Mouse (Mus musculus): ENCODE results near the gene Hmox2. TPM values are rescaled to one million over a fixed set of nuclear protein-coding genes. Genes with fewer than 3 reads are reported as not detected.

Hmox2 gene
- polyA plus RNA-seq, 1 experiment from 2014 or later = 91.9 TPM

GRCm38 (mm10) chr16:4773289-4773970 is 47.3 kb downstream of the Hmox2 start:
- H3K4me3 ChIP-seq = no peak overlapping the region
- DNase-seq (ENCODE audit: low spot score) = no peak
- H3K4me1 ChIP-seq = no peaks in the 10 kb centered on the region
- H3K9me3 ChIP-seq = no peaks in the 10 kb centered on the region
- H3K36me3 ChIP-seq (replicated peaks) = peaks cover 60% of the 10 kb centered on the region
- no peak overlapping the region for H3K27ac ChIP-seq (replicated peaks)
- H3K27me3 ChIP-seq (replicated peaks; ENCODE audit: low read depth, poor library complexity, severe bottlenecking) = no peaks in the 10 kb centered on the region
- 82% methylated on average over 1 of the region's 1 CpGs for WGBS

DNA sequence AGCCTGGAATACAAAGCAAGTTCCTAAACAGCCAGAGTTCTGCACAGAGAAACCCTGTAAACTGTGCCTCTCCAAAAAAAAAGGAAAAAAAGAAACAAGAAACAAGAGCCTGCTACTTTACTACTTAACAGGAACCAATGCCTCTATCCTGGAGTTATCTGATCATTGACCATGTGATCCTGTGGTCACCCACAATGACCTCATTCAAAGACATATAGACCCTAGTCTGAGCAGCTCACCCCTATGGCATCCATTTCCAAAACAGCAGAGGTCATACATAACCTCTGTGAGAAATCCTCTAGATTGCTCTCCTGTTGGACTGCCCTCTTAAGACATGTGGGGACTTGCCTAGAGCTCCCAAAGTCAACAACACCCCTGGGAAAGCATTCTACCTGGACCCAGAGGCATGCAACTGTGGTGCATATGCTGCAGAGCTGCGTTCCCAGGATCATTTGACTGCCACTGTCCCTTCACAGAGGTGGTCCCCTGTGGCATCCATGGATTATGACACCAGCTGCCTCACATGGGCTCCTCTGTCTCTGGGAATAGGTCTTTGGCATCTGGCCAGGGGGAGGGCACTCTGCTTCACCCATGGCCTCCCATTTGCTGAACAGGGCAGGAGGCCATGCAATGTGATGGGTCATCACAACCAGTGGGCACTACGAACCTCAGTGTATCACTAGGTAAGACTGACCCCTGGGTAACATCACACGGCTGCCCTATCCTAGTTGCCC is 51.2 kb downstream of the Hmox2 start:
- Histone ChIP-seq H3K9me3 (no peaks in the 10 kb centered on the region), H3K27ac (replicated peaks) (no peak overlapping the region), H3K4me3 (no peak overlapping the region), H3K36me3 (replicated peaks) (peaks cover 51% of the 10 kb centered on the region), H3K27me3 (replicated peaks; ENCODE audit: low read depth, poor library complexity, severe bottlenecking) (no peaks in the 10 kb centered on the region), H3K4me1 (no peaks in the 10 kb centered on the region)
- 95% methylated on average over 3 of the region's 3 CpGs for WGBS
- no peak for DNase-seq (ENCODE audit: low spot score)

DNA sequence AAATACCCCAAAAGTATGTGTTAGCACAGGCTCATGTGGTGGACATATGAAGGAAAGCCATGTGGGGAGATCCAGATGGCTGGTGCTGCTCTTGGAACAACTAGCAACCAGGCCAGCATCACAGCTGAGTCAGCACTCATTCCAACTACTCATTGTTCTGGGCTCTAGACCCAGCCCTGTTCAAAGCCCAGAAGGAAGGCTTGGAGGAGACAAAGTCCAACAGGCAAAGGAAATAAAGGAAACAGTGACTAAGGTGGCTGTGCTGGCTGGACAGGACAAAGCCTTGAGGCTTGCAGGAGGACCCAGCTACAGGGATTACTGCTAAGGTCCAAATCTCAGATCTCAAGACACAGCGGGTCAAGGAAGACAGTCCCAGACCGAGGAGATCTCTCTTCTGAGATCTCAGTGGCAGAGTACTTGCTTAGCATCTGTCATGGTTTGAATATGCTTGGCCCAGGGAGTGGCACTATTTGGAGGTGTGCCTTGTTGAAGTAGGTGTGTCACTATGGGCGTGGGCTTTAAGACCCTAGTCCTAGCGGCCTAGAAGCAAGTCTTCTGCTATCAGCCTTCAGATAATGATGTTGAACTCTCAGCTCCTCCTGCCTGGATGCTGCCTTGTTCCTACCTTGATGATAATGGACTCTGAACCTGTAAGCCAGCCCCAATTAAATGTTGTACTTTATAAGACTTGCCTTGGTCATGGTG is 51.9 kb downstream of the Hmox2 start:
- Histone ChIP-seq H3K27me3 (replicated peaks; ENCODE audit: low read depth, poor library complexity, severe bottlenecking) (no peaks in the 10 kb centered on the region), H3K4me3 (no peak overlapping the region), H3K36me3 (replicated peaks) (peaks cover 49% of the 10 kb centered on the region), H3K9me3 (no peaks in the 10 kb centered on the region), H3K4me1 (0 out of 2 replicates have a peak, but pooled peaks cover 4% of the 10 kb centered on the region), H3K27ac (replicated peaks) (no peak overlapping the region)
- no peak for DNase-seq (ENCODE audit: low spot score)
- WGBS = 93% methylated on average over 4 of the region's 4 CpGs

- 0 out of 2 replicates have a peak, but pooled peaks cover 4% of the 10 kb centered on the region for H3K4me1 ChIP-seq
- H3K27ac ChIP-seq (replicated peaks) = no peak overlapping the region
- 93% methylated on average over 4 of the region's 4 CpGs for WGBS
- no peaks in the 10 kb centered on the region for H3K27me3 ChIP-seq (replicated peaks; ENCODE audit: low read depth, poor library complexity, severe bottlenecking)
- H3K36me3 ChIP-seq (replicated peaks) = peaks cover 53% of the 10 kb centered on the region
- no peak overlapping the region for H3K4me3 ChIP-seq
- no peaks in the 10 kb centered on the region for H3K9me3 ChIP-seq
- no peak for DNase-seq (ENCODE audit: low spot score)
Observed at GRCm38 (mm10) chr16:4778940-4779339, 52.8 kb downstream of the Hmox2 start.

DNA sequence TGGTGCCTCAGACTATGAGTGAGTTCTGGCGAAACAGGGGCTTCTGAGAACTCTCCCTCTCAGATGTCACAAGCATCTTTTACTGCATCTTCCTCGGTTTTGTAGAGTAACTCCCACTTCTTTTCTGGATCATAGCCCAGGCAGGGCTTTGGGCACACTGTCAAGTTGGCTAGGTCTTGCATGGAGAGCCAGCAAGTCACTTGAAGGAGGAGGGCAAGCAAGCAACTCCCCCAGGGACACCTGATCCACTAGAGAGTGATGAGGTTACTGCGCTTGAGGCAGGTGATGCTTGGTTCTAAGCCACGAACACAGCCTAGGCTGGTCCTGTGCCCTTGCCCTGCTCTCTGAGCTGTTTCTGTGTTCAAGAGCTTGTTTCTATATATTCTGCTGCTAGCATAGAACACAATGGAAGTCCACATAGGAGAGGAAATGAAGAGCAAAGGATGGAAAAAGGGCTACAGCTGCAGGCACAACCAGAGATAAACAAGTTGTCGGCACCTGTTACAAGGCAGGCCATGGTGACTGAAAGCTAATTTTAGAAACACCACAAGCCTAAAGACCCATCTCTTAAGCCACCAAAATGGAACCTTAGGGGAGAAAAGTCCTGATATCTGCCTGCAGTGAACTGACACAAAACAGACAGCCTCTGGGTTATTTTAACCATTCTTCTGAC is 55.5 kb downstream of the Hmox2 start:
- WGBS = 94% methylated on average over 5 of the region's 5 CpGs
- H3K4me1 ChIP-seq = 0 out of 2 replicates have a peak, but pooled peaks cover 7% of the 10 kb centered on the region
- no peak for DNase-seq (ENCODE audit: low spot score)
- no peak overlapping the region for H3K27ac ChIP-seq (replicated peaks)
- no peak overlapping the region for H3K4me3 ChIP-seq
- H3K36me3 ChIP-seq (replicated peaks) = peaks cover 61% of the 10 kb centered on the region
- no peaks in the 10 kb centered on the region for H3K27me3 ChIP-seq (replicated peaks; ENCODE audit: low read depth, poor library complexity, severe bottlenecking)
- no peaks in the 10 kb centered on the region for H3K9me3 ChIP-seq

DNA sequence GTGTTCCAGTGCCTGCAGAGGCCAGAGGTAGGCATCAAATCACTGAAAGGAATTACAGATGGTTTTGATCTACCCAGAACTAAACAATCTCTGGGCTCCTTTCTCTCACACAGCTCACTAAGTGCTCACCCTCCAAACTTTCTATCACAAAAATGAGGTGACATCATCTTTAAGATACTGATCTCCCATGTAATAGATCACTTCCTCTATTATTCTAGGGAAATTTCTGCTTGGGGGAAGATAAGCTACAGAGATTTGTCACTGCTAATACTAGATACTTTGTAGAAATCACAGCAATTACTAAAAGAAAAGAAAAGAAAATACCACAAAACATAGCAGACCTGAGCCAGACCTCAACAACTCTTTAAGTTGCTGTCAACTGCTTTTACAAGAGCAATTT is 56.4 kb downstream of the Hmox2 start:
- no peaks in the 10 kb centered on the region for H3K27me3 ChIP-seq (replicated peaks; ENCODE audit: low read depth, poor library complexity, severe bottlenecking)
- no peak for DNase-seq (ENCODE audit: low spot score)
- H3K4me3 ChIP-seq = no peak overlapping the region
- H3K36me3 ChIP-seq (replicated peaks) = peaks cover 55% of the 10 kb centered on the region
- no peaks in the 10 kb centered on the region for H3K9me3 ChIP-seq
- H3K4me1 ChIP-seq = 0 out of 2 replicates have a peak, but pooled peaks cover 13% of the 10 kb centered on the region
- H3K27ac ChIP-seq (replicated peaks) = no peak overlapping the region

GRCm38 (mm10) chr16:4785706-4786105 is 59.5 kb downstream of the Hmox2 start:
- no peaks in the 10 kb centered on the region for H3K9me3 ChIP-seq
- peaks cover 32% of the 10 kb centered on the region for H3K36me3 ChIP-seq (replicated peaks)
- WGBS = 71% methylated on average over 4 of the region's 4 CpGs
- peaks cover 33% of the 10 kb centered on the region for H3K4me1 ChIP-seq
- no peak overlapping the region for H3K4me3 ChIP-seq
- no peaks in the 10 kb centered on the region for H3K27me3 ChIP-seq (replicated peaks; ENCODE audit: low read depth, poor library complexity, severe bottlenecking)
- no peak for DNase-seq (ENCODE audit: low spot score)
- no peak overlapping the region for H3K27ac ChIP-seq (replicated peaks)

DNA sequence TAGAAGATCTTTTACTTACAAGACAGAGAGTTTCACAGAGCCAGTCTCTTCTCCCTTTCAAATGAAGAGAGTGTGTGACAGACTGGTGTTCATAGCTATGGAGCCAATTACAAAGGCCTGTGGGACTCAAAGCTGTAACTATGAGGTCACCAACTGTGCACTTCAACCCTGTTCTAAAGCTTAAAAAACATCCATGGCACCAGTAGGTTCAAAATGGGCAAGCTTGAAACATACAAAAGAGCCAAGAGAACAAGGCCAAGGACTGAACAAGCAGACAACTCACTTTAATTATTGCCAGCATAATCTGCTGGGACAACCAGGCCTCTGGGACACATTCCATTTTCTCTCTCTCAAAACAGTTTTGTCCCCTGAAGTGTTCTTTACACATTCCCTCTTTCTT is 62.0 kb downstream of the Hmox2 start:
- H3K4me3 ChIP-seq = peak overlapping the region; percentile 86
- H3K27me3 ChIP-seq (replicated peaks; ENCODE audit: low read depth, poor library complexity, severe bottlenecking) = no peaks in the 10 kb centered on the region
- no peaks in the 10 kb centered on the region for H3K9me3 ChIP-seq
- peaks cover 22% of the 10 kb centered on the region for H3K36me3 ChIP-seq (replicated peaks)
- no peak overlapping the region for H3K27ac ChIP-seq (replicated peaks)
- peaks cover 29% of the 10 kb centered on the region for H3K4me1 ChIP-seq
- no peak for DNase-seq (ENCODE audit: low spot score)

DNA sequence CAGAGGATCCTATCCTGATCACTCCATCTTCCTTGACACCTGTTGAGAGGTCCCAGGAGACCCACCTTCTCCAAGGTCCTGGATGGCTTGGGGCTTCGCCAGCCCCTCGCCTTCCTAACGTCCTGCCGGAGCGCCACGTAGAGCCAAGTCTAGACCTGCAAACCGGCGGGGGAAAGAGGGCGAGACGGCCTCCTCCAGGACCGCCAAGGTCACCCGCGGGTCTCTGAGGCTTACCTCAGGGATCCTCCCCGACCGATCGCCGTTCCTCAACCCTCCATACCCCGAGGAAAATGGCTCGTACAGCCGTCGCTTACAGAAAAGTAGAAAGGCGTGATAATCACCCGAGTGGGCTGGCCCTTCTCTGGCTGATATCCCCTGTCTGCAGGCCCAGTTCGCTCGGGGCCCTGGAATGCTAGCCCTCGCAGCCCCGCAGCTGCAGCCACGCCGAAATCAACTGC is 63.2 kb downstream of the Hmox2 start:
- Histone ChIP-seq H3K27ac (replicated peaks) (peak overlapping the region; percentile 98), H3K36me3 (replicated peaks) (peaks cover 13% of the 10 kb centered on the region), H3K9me3 (no peaks in the 10 kb centered on the region), H3K27me3 (replicated peaks; ENCODE audit: low read depth, poor library complexity, severe bottlenecking) (no peaks in the 10 kb centered on the region), H3K4me3 (peak overlapping the region; percentile 86), H3K4me1 (peaks cover 29% of the 10 kb centered on the region)
- no peak for DNase-seq (ENCODE audit: low spot score)
- under 1% methylated on average over 29 of the region's 29 CpGs for WGBS

- WGBS = under 1% methylated on average over 51 of the region's 51 CpGs
- peaks cover 7% of the 10 kb centered on the region for H3K36me3 ChIP-seq (replicated peaks)
Observed at GRCm38 (mm10) chr16:4789810-4790559, 63.8 kb downstream of the Hmox2 start, which contains the start of gene Cdip1. TSS of gene Cdip1 (minus strand) at chr16:4790292.

DNA sequence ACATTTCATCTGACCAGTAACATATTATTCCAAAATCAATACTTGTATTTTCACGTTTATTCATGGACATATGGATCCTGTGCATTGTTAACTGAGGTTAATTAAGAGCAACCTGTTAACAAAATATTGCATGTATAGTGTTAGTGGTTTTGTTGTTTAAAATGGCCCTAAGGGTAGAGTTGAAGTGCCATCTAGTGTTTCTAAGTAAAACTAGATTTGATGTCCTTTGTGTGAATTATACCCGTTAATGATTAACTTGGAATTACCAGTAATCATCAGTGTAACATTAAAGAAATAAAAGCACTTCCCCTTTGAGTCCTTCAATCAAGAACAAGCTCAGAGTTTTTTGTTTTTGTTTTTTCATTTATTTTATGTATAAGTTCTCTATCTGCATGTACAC is 65.2 kb downstream of the Hmox2 start:
- DNase-seq (ENCODE audit: low spot score) = no peak
- H3K36me3 ChIP-seq (replicated peaks) = peaks cover 6% of the 10 kb centered on the region; the same call in 1 of the 2 replicates
- H3K4me3 ChIP-seq = no peak overlapping the region
- no peaks in the 10 kb centered on the region for H3K27me3 ChIP-seq (replicated peaks; ENCODE audit: low read depth, poor library complexity, severe bottlenecking)
- 71% methylated on average over 2 of the region's 2 CpGs for WGBS
- H3K27ac ChIP-seq (replicated peaks) = no peak overlapping the region
- peaks cover 29% of the 10 kb centered on the region for H3K4me1 ChIP-seq
- H3K9me3 ChIP-seq = no peaks in the 10 kb centered on the region

More at GRCm38 (mm10) chr16:4789810-4790559, 63.8 kb downstream of the Hmox2 start, which contains the start of gene Cdip1:
- no peaks in the 10 kb centered on the region for H3K9me3 ChIP-seq
- peak within 1 kb of the TSS; percentile 86 for H3K4me3 ChIP-seq
- H3K27me3 ChIP-seq (replicated peaks; ENCODE audit: low read depth, poor library complexity, severe bottlenecking) = no peaks in the 10 kb centered on the region
- peaks cover 29% of the 10 kb centered on the region for H3K4me1 ChIP-seq
- peak; percentile 96 for DNase-seq (ENCODE audit: low spot score)
- H3K27ac ChIP-seq (replicated peaks) = peak within 1 kb of the TSS; percentile 98
